ENCODE assay signal across 17 mouse cellular contexts in the genomic region with DNA sequence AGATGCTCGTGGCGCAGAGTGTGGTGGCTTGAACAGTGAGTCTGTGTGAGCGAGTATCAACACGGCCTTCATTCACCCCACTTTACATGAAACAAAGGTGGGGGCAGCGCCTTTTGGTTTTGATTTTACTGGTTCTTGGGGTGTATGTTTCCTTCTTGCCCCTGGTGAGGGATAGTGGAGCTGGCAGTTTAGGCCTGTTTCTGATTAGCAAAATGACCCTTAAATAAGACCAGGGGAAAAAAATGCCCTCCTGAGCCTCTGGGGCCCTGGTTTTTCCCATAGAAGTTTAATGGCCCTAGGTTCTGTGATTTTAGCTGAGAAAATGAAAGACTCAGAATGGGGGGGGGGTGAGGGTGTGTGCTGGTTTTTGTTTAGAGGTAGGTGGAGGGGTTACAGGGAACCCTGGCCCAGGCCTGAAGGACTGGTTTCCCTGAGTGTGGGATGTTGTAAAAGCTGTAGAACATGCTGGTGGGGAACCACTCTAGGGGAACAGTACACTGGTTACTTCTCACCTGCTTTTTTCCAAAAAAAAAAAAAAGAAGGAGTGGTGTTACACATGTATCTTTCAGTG. TPM values are rescaled to one million over a fixed set of nuclear protein-coding genes. Genes with fewer than 3 reads are reported as not detected.
"Had no signal": no experiment of that assay in that cellular context is flagged by ENCODE, and none has a peak within 500 bp of the region (broad histone marks: within the 10 kb centered on the region; RNA-seq: fewer than 3 reads in every experiment).

No protein-coding gene starts in this region.

- H3K4me2 ChIP-seq: limb, embryonic 15.5 days; liver, embryonic 12.5 days; lung, embryonic 14.5 days; midbrain, embryonic 11.5 days; midbrain, embryonic 15.5 days; neural tube, embryonic 12.5 days had no signal

- H3K4me1 ChIP-seq: liver, embryonic 12.5 days; megakaryocyte, embryonic 14.5 days had no signal

- H3K9ac ChIP-seq: limb, embryonic 15.5 days; liver, embryonic 12.5 days; lung, embryonic 14.5 days; midbrain, embryonic 15.5 days; neural tube, embryonic 12.5 days had no signal

- DNase-seq: kidney, postnatal 10 days; kidney, postnatal 4 days; lung, embryonic 14.5 days; lung, postnatal 10 days; lung, postnatal 4 days; right cerebral cortex, postnatal 4 days; spleen, adult 18-20 months; thymus, adult 18-20 months; thymus, postnatal 14 days had no signal

- H3K4me3 ChIP-seq: layer of hippocampus, adult 2 months; limb, embryonic 15.5 days; liver, embryonic 12.5 days; megakaryocyte, embryonic 14.5 days; midbrain, embryonic 15.5 days; neural tube, embryonic 12.5 days had no signal

- H3K9me3 ChIP-seq: limb, embryonic 15.5 days; liver, embryonic 12.5 days; midbrain, embryonic 15.5 days; neural tube, embryonic 12.5 days had no signal

- H3K27me3 ChIP-seq: limb, embryonic 15.5 days; liver, embryonic 12.5 days; midbrain, embryonic 15.5 days; neural tube, embryonic 12.5 days had no signal

- H3K36me3 ChIP-seq: limb, embryonic 15.5 days; liver, embryonic 12.5 days; midbrain, embryonic 15.5 days; neural tube, embryonic 12.5 days had no signal

- ATAC-seq: liver, embryonic 12.5 days; midbrain, embryonic 15.5 days had no signal

- H3K27ac ChIP-seq: layer of hippocampus, adult 2 months; limb, embryonic 15.5 days; liver, embryonic 12.5 days; midbrain, embryonic 15.5 days; neural tube, embryonic 12.5 days had no signal

RNA-seq across cellular contexts. Expression of gene Kif26b, which starts 21.6 kb away (rescaled TPM):
- total RNA-seq: monocyte, adult 5-6 weeks had no signal
